Mouse (Mus musculus): Measurements from ENCODE around the gene Rps11. TPM values are rescaled to one million over a fixed set of nuclear protein-coding genes. Genes with fewer than 3 reads are reported as not detected.

The Rps11 gene
- polyA plus RNA-seq, 1 experiment from 2014 or later: 1,135 TPM

- 77% methylated on average over 4 of the region's 4 CpGs for whole genome bisulfite sequencing
- Histone ChIP-seq H3K4me3 (no peak overlapping the region), H3K4me2 (replicated peaks) (no peak overlapping the region), H3K4me1 (peaks cover 7% of the 10 kb centered on the region), H3K36me3 (peaks cover 46% of the 10 kb centered on the region), H3K9ac (no peak overlapping the region), H3K27ac (no peak overlapping the region), H3K9me3 (replicated peaks) (no peaks in the 10 kb centered on the region), H3K27me3 (peaks cover under 1% of the 10 kb centered on the region; the same call in 1 of the 2 replicates)
- no peak for ATAC-seq (ENCODE audit: low FRiP score)
Observed at GRCm38 (mm10) chr7:45086084-45086483, 38.2 kb downstream of the Rps11 start.

GRCm38 (mm10) chr7:45083300-45083890 is 40.8 kb downstream of the Rps11 start:
- Histone ChIP-seq H3K9me3 (replicated peaks) (no peaks in the 10 kb centered on the region), H3K4me2 (replicated peaks) (no peak overlapping the region), H3K4me1 (peaks cover 3% of the 10 kb centered on the region; the same call in 1 of the 2 replicates), H3K4me3 (no peak overlapping the region), H3K27me3 (no peaks in the 10 kb centered on the region), H3K36me3 (peaks cover 44% of the 10 kb centered on the region), H3K9ac (0 out of 2 replicates have a peak overlapping the region, but pooled peaks have one; percentile 14), H3K27ac (no peak overlapping the region)
- WGBS: 86% methylated on average over 22 of the region's 22 CpGs
- ATAC-seq (ENCODE audit: low FRiP score): no peak

- Histone ChIP-seq H3K27me3 (no peaks in the 10 kb centered on the region), H3K4me2 (replicated peaks) (no peak overlapping the region), H3K9me3 (replicated peaks) (no peaks in the 10 kb centered on the region), H3K27ac (peak overlapping the region; percentile 52), H3K36me3 (peaks cover 39% of the 10 kb centered on the region), H3K9ac (no peak overlapping the region), H3K4me3 (no peak overlapping the region), H3K4me1 (peaks cover 3% of the 10 kb centered on the region; the same call in 1 of the 2 replicates)
- ATAC-seq (ENCODE audit: low FRiP score): no peak
- 68% methylated on average over 25 of the region's 25 CpGs for WGBS
Observed at GRCm38 (mm10) chr7:45082401-45083299, 41.6 kb downstream of the Rps11 start.

GRCm38 (mm10) chr7:45081016-45081415 is 43.2 kb downstream of the Rps11 start:
- Histone ChIP-seq H3K4me3 (no peak overlapping the region), H3K36me3 (peaks cover 38% of the 10 kb centered on the region), H3K27ac (no peak overlapping the region), H3K9me3 (replicated peaks) (no peaks in the 10 kb centered on the region), H3K9ac (no peak overlapping the region), H3K4me2 (replicated peaks) (no peak overlapping the region), H3K4me1 (peaks cover 3% of the 10 kb centered on the region; the same call in 1 of the 2 replicates), H3K27me3 (no peaks in the 10 kb centered on the region)
- WGBS: 49% methylated on average over 5 of the region's 5 CpGs
- no peak for ATAC-seq (ENCODE audit: low FRiP score)

- no peak overlapping the region for H3K9ac ChIP-seq
- no peaks in the 10 kb centered on the region for H3K9me3 ChIP-seq (replicated peaks)
- no peak overlapping the region for H3K4me3 ChIP-seq
- H3K27ac ChIP-seq: no peak overlapping the region
- H3K4me1 ChIP-seq: peaks cover 3% of the 10 kb centered on the region; the same call in 1 of the 2 replicates
- no peaks in the 10 kb centered on the region for H3K27me3 ChIP-seq
- peaks cover 41% of the 10 kb centered on the region for H3K36me3 ChIP-seq
- no peak overlapping the region for H3K4me2 ChIP-seq (replicated peaks)
- ATAC-seq (ENCODE audit: low FRiP score): peak; percentile 60
- 1% methylated on average over 10 of the region's 10 CpGs for WGBS
Observed at GRCm38 (mm10) chr7:45079856-45080255, 44.4 kb downstream of the Rps11 start.

GRCm38 (mm10) chr7:45078513-45078912 is 45.7 kb downstream of the Rps11 start:
- Histone ChIP-seq H3K27me3 (no peaks in the 10 kb centered on the region), H3K36me3 (peaks cover 38% of the 10 kb centered on the region), H3K4me2 (replicated peaks) (no peak overlapping the region), H3K4me1 (peaks cover 3% of the 10 kb centered on the region; the same call in 1 of the 2 replicates), H3K27ac (no peak overlapping the region), H3K9me3 (replicated peaks) (no peaks in the 10 kb centered on the region), H3K4me3 (no peak overlapping the region), H3K9ac (no peak overlapping the region)
- no peak for ATAC-seq (ENCODE audit: low FRiP score)
- WGBS: 42% methylated on average over 9 of the region's 9 CpGs

- Histone ChIP-seq H3K9ac (no peak overlapping the region), H3K4me3 (no peak overlapping the region), H3K4me2 (replicated peaks) (no peak overlapping the region), H3K4me1 (0 out of 2 replicates have a peak, but pooled peaks cover 2% of the 10 kb centered on the region), H3K27ac (no peak overlapping the region), H3K36me3 (peaks cover 31% of the 10 kb centered on the region), H3K9me3 (replicated peaks) (no peaks in the 10 kb centered on the region), H3K27me3 (no peaks in the 10 kb centered on the region)
- WGBS: 96% methylated on average over 2 of the region's 2 CpGs
- ATAC-seq (ENCODE audit: low FRiP score): no peak
Observed at GRCm38 (mm10) chr7:45077829-45078228, 46.4 kb downstream of the Rps11 start.

GRCm38 (mm10) chr7:45077322-45077721 is 46.9 kb downstream of the Rps11 start:
- no peak for ATAC-seq (ENCODE audit: low FRiP score)
- Histone ChIP-seq H3K27me3 (no peaks in the 10 kb centered on the region), H3K9me3 (replicated peaks) (no peaks in the 10 kb centered on the region), H3K36me3 (peaks cover 28% of the 10 kb centered on the region), H3K4me3 (no peak overlapping the region), H3K9ac (no peak overlapping the region), H3K4me2 (replicated peaks) (no peak overlapping the region), H3K27ac (no peak overlapping the region), H3K4me1 (no peaks in the 10 kb centered on the region)
- WGBS: 90% methylated on average over 14 of the region's 14 CpGs

GRCm38 (mm10) chr7:45076501-45076900 is 47.7 kb downstream of the Rps11 start:
- no peak for ATAC-seq (ENCODE audit: low FRiP score)
- Histone ChIP-seq H3K27ac (no peak overlapping the region), H3K27me3 (no peaks in the 10 kb centered on the region), H3K4me1 (no peaks in the 10 kb centered on the region), H3K9me3 (replicated peaks) (no peaks in the 10 kb centered on the region), H3K9ac (no peak overlapping the region), H3K36me3 (peaks cover 28% of the 10 kb centered on the region), H3K4me3 (no peak overlapping the region), H3K4me2 (replicated peaks) (no peak overlapping the region)
- 91% methylated on average over 30 of the region's 30 CpGs for WGBS

GRCm38 (mm10) chr7:45075405-45075804 is 48.8 kb downstream of the Rps11 start:
- WGBS: 90% methylated on average over 4 of the region's 4 CpGs
- ATAC-seq (ENCODE audit: low FRiP score): no peak
- H3K36me3 ChIP-seq: peaks cover 28% of the 10 kb centered on the region

GRCm38 (mm10) chr7:45073949-45074348 is 50.3 kb downstream of the Rps11 start:
- H3K27me3 ChIP-seq: no peaks in the 10 kb centered on the region
- no peak overlapping the region for H3K4me3 ChIP-seq
- no peak overlapping the region for H3K27ac ChIP-seq
- ATAC-seq (ENCODE audit: low FRiP score): no peak
- H3K36me3 ChIP-seq: peaks cover 28% of the 10 kb centered on the region
- no peaks in the 10 kb centered on the region for H3K9me3 ChIP-seq (replicated peaks)
- WGBS: 91% methylated on average over 12 of the region's 12 CpGs
- H3K9ac ChIP-seq: no peak overlapping the region
- H3K4me1 ChIP-seq: no peaks in the 10 kb centered on the region
- H3K4me2 ChIP-seq (replicated peaks): no peak overlapping the region

More at GRCm38 (mm10) chr7:45075405-45075804, 48.8 kb downstream of the Rps11 start:
- Histone ChIP-seq H3K9me3 (replicated peaks) (no peaks in the 10 kb centered on the region), H3K27ac (no peak overlapping the region), H3K9ac (no peak overlapping the region), H3K4me2 (replicated peaks) (no peak overlapping the region), H3K27me3 (no peaks in the 10 kb centered on the region), H3K4me1 (no peaks in the 10 kb centered on the region), H3K4me3 (no peak overlapping the region)

- Histone ChIP-seq H3K9ac (0 out of 2 replicates have a peak overlapping the region, but pooled peaks have one; percentile 32), H3K27me3 (no peaks in the 10 kb centered on the region), H3K36me3 (peaks cover 28% of the 10 kb centered on the region), H3K4me1 (no peaks in the 10 kb centered on the region), H3K4me3 (no peak overlapping the region), H3K4me2 (replicated peaks) (no peak overlapping the region), H3K9me3 (replicated peaks) (no peaks in the 10 kb centered on the region), H3K27ac (no peak overlapping the region)
- 84% methylated on average over 7 of the region's 7 CpGs for WGBS
- no peak for ATAC-seq (ENCODE audit: low FRiP score)
Observed at GRCm38 (mm10) chr7:45073171-45073707, 51.0 kb downstream of the Rps11 start.
